Mouse (Mus musculus) forebrain, postnatal 0 days (tissue): ENCODE data around the gene Usp8. TPM values are rescaled to one million over a fixed set of nuclear protein-coding genes. Genes with fewer than 3 reads are reported as not detected.
A peak's percentile ranks its signal among the peaks of the same experiment; 100 is the strongest.

Experiments used
- ATAC-seq: fragments of 200-750 bp; cut with Nextera tagmentation; 2 replicates; pipeline ENCODE4 v1.8.0; 2017; ENCODE audit warnings: mild to moderate bottlenecking, moderate library complexity
- DNase-seq: peaks from one replicate; pipeline ENCODE4 v3.0.0-alpha.2; 2015
- H3K27ac ChIP-seq: fragments of 300-500 bp; sonication (generic); 2 replicates; pipeline ENCODE4 v1.5.1; 2014; ENCODE audit warnings: low read depth, mild to moderate bottlenecking, antibody characterized with exemption, low read length, moderate library complexity, mixed read lengths
- H3K27me3 ChIP-seq: fragments of 300-500 bp; sonication (generic); 2 replicates; pipeline ENCODE4 v1.6.1; 2014; ENCODE audit warnings: mild to moderate bottlenecking, low read length, mixed read lengths; ENCODE audit not compliant: insufficient read depth
- H3K36me3 ChIP-seq: fragments of 300-500 bp; sonication (generic); 2 replicates; pipeline ENCODE4 v1.6.1; 2014; ENCODE audit warnings: mild to moderate bottlenecking, moderate library complexity; ENCODE audit not compliant: insufficient read depth
- H3K4me1 ChIP-seq: fragments of 300-500 bp; sonication (generic); 2 replicates; pipeline ENCODE4 v1.6.1; 2014; ENCODE audit warnings: antibody characterized with exemption; ENCODE audit not compliant: insufficient read depth
- H3K4me2 ChIP-seq: fragments of 300-500 bp; sonication (generic); 2 replicates; pipeline ENCODE4 v1.6.1; 2014; ENCODE audit warnings: low read depth, mild to moderate bottlenecking, moderate library complexity
- H3K4me3 ChIP-seq: fragments of 300-500 bp; sonication (generic); 2 replicates; pipeline ENCODE4 v1.5.1; 2014; ENCODE audit warnings: low read depth, low read length, mixed read lengths
- H3K9ac ChIP-seq: fragments of 300-500 bp; sonication (generic); 2 replicates; pipeline ENCODE4 v1.6.1; 2014; ENCODE audit warnings: mild to moderate bottlenecking
- H3K9me3 ChIP-seq: fragments of 300-500 bp; sonication (generic); 2 replicates; pipeline ENCODE4 v1.6.1; 2016; ENCODE audit warnings: low read length
- CTCF ChIP-seq: sonication (generic); IDR thresholded peaks from 2 replicates; pipeline ENCODE4 v1.5.1; 2016; ENCODE audit warnings: antibody characterized with exemption, control low read depth, low read depth
- WGBS: fragments of 180-500 bp; shearing (Covaris S2); extraction: QIAGEN DNeasy Blood & Tissue Kit; methylation state at CpG from one replicate; pipeline ENCODE4 v1.1.7; 2014; 5-methylcytosine and 5-hydroxymethylcytosine counted together
- polyA plus RNA-seq: library from polyadenylated mRNA; unstranded; fragments of >200 nt; fragmentation: Nextera tagmentation; extraction: Ambion mirVana; gene quantifications from 2 replicates; pipeline ENCODE4 v1.2.1, GENCODE M21; 2015
- total RNA-seq: library from RNA; depleted of rRNA; stranded (reverse); fragments of >200 nt; gene quantifications from 2 replicates; pipeline ENCODE4 v1.2.3, GENCODE M21; 2014; rRNA removed

Gene Usp8
- total RNA-seq (14.5 and 17.9 TPM in 2 replicates), polyA plus RNA-seq (10.5 and 15.4 TPM in 2 replicates)

- ATAC-seq = peak; percentile 100
- Histone ChIP-seq H3K4me3 (peak within 1 kb of the TSS; percentile 73), H3K27ac (peak within 1 kb of the TSS; percentile 84), H3K4me1 (peaks cover 5% of the 10 kb centered on the region), H3K9me3 (no peaks in the 10 kb centered on the region), H3K36me3 (no peaks in the 10 kb centered on the region), H3K4me2 (peak within 1 kb of the TSS; percentile 68), H3K27me3 (no peaks in the 10 kb centered on the region; the same call in 1 of the 2 replicates), H3K9ac (peak within 1 kb of the TSS; percentile 79)
- 0 out of 2 replicates have a peak, but pooled peaks have one; percentile 25 for TF ChIP-seq CTCF
- peak; percentile 99 for DNase-seq
- 2% methylated on average over 44 of the region's 47 CpGs for WGBS
These were observed at the start of gene Usp8 for GRCm38 (mm10) chr2:126706759-126707437. Usp8 (plus strand) TSS chr2:126707328.

- Histone ChIP-seq H3K4me3 (no peak overlapping the region), H3K4me1 (no peaks in the 10 kb centered on the region), H3K9ac (no peak overlapping the region), H3K36me3 (no peaks in the 10 kb centered on the region), H3K27ac (no peak overlapping the region), H3K9me3 (no peaks in the 10 kb centered on the region), H3K27me3 (no peaks in the 10 kb centered on the region), H3K4me2 (no peak overlapping the region)
- TF ChIP-seq CTCF = peak; percentile 71
- WGBS = 53% methylated on average over 4 of the region's 4 CpGs
- DNase-seq = peak; percentile 60
- peak; percentile 53 for ATAC-seq
These were observed 43.6 kb upstream of the Usp8 start for GRCm38 (mm10) chr2:126663481-126663880.

- TF ChIP-seq CTCF = no peak
- 95% methylated on average over 3 of the region's 3 CpGs for WGBS
- ATAC-seq = no peak
These were observed 41.1 kb upstream of the Usp8 start for GRCm38 (mm10) chr2:126665984-126666383.

GRCm38 (mm10) chr2:126668621-126669252 is 38.4 kb upstream of the Usp8 start:
- H3K4me3 ChIP-seq = no peak overlapping the region
- H3K36me3 ChIP-seq = no peaks in the 10 kb centered on the region
- H3K4me1 ChIP-seq = peaks cover 15% of the 10 kb centered on the region
- WGBS = 91% methylated on average over 5 of the region's 5 CpGs
- TF ChIP-seq CTCF = no peak
- H3K4me2 ChIP-seq = no peak overlapping the region
- no peak overlapping the region for H3K27ac ChIP-seq
- no peaks in the 10 kb centered on the region for H3K27me3 ChIP-seq
- DNase-seq = no peak
- no peak overlapping the region for H3K9ac ChIP-seq
- ATAC-seq = no peak
- no peaks in the 10 kb centered on the region for H3K9me3 ChIP-seq

More at GRCm38 (mm10) chr2:126665984-126666383, 41.1 kb upstream of the Usp8 start:
- no peaks in the 10 kb centered on the region for H3K4me1 ChIP-seq
- no peak overlapping the region for H3K4me3 ChIP-seq
- no peaks in the 10 kb centered on the region for H3K36me3 ChIP-seq
- H3K27ac ChIP-seq = no peak overlapping the region
- no peak overlapping the region for H3K4me2 ChIP-seq
- DNase-seq = no peak
- H3K27me3 ChIP-seq = no peaks in the 10 kb centered on the region
- H3K9me3 ChIP-seq = no peaks in the 10 kb centered on the region
- no peak overlapping the region for H3K9ac ChIP-seq

- WGBS = 58% methylated on average over 13 of the region's 13 CpGs
- no peaks in the 10 kb centered on the region for H3K27me3 ChIP-seq
- peak overlapping the region; percentile 100; the same call in 1 of the 2 replicates for H3K27ac ChIP-seq
- H3K4me3 ChIP-seq = peak overlapping the region; percentile 98
- H3K36me3 ChIP-seq = no peaks in the 10 kb centered on the region
- ATAC-seq (no peak), DNase-seq (no peak)
- H3K9ac ChIP-seq = peak overlapping the region; percentile 100; the same call in 1 of the 2 replicates
- H3K4me2 ChIP-seq = peak overlapping the region; percentile 78
- peaks cover 32% of the 10 kb centered on the region for H3K4me1 ChIP-seq
- H3K9me3 ChIP-seq = no peaks in the 10 kb centered on the region
- no peak for TF ChIP-seq CTCF
These were observed 33.5 kb upstream of the Usp8 start for GRCm38 (mm10) chr2:126673317-126674242.

GRCm38 (mm10) chr2:126674441-126675168 is 32.5 kb upstream of the Usp8 start:
- Histone ChIP-seq H3K27ac (peak overlapping the region; percentile 100), H3K4me1 (peaks cover 32% of the 10 kb centered on the region), H3K27me3 (no peaks in the 10 kb centered on the region), H3K9me3 (no peaks in the 10 kb centered on the region), H3K9ac (peak overlapping the region; percentile 100), H3K4me2 (peak overlapping the region; percentile 78), H3K4me3 (peak overlapping the region; percentile 98), H3K36me3 (no peaks in the 10 kb centered on the region)
- peak; percentile 58 for DNase-seq
- WGBS = under 1% methylated on average over 71 of the region's 77 CpGs
- no peak for TF ChIP-seq CTCF
- peak; percentile 44 for ATAC-seq
